Mouse (Mus musculus): ENCODE data around the gene Sec24a. TPM values are rescaled to one million over a fixed set of nuclear protein-coding genes. Genes with fewer than 3 reads are reported as not detected.
"Not testable (repeated sequence)": the region's sequence is repeated elsewhere in the genome, so short reads cannot be mapped to it uniquely, and the experiment has no call there.

Gene Sec24a
- total RNA-seq, 2 experiments from 2014 or later: 17.8 to 19.4 TPM

GRCm38 (mm10) chr11:51689343-51689742, 74.1 kb downstream of the Sec24a start:
- DNase-seq (ENCODE audit: low spot score in 2 of 2): no peak

- peak; percentile 100 for DNase-seq (ENCODE audit: low spot score in 2 of 2)
These were observed 74.8 kb downstream of the Sec24a start, which contains the start of gene 0610009B22Rik for GRCm38 (mm10) chr11:51688330-51689328. TSS of gene 0610009B22Rik (minus strand) at chr11:51688874.

- DNase-seq (ENCODE audit: low spot score in 2 of 2): no peak
These were observed 81.5 kb downstream of the Sec24a start for GRCm38 (mm10) chr11:51681976-51682374.

- peak; percentile 76 to 91 for DNase-seq (ENCODE audit: low spot score in 2 of 2)
These were observed 82.0 kb downstream of the Sec24a start for GRCm38 (mm10) chr11:51681324-51681975.

GRCm38 (mm10) chr11:51679466-51679865, 84.0 kb downstream of the Sec24a start:
- DNase-seq (ENCODE audit: low spot score in 2 of 2): no peak

GRCm38 (mm10) chr11:51677737-51678418, 85.6 kb downstream of the Sec24a start:
- no peak for DNase-seq (ENCODE audit: low spot score in 2 of 2)

- no peak for DNase-seq (ENCODE audit: low spot score in 2 of 2)
These were observed 88.0 kb downstream of the Sec24a start for GRCm38 (mm10) chr11:51675386-51675785.

GRCm38 (mm10) chr11:51673291-51673690, 90.1 kb downstream of the Sec24a start:
- no peak for DNase-seq (ENCODE audit: low spot score in 2 of 2)

- DNase-seq (ENCODE audit: low spot score in 2 of 2): no peak
These were observed 92.1 kb downstream of the Sec24a start for GRCm38 (mm10) chr11:51671376-51671775.

- DNase-seq (ENCODE audit: low spot score in 2 of 2): no peak
These were observed 92.6 kb downstream of the Sec24a start for GRCm38 (mm10) chr11:51670846-51671245.

GRCm38 (mm10) chr11:51664747-51665146, 98.7 kb downstream of the Sec24a start:
- DNase-seq (ENCODE audit: low spot score in 2 of 2): not testable (repeated sequence)

GRCm38 (mm10) chr11:51662632-51663031, 100.8 kb downstream of the Sec24a start:
- DNase-seq (ENCODE audit: low spot score in 2 of 2): no peak

- DNase-seq (ENCODE audit: low spot score in 2 of 2): no peak
These were observed 101.5 kb downstream of the Sec24a start for GRCm38 (mm10) chr11:51661867-51662365.

GRCm38 (mm10) chr11:51658705-51659104, 104.7 kb downstream of the Sec24a start:
- DNase-seq (ENCODE audit: low spot score in 2 of 2): no peak

GRCm38 (mm10) chr11:51658291-51658690, 105.1 kb downstream of the Sec24a start:
- DNase-seq (ENCODE audit: low spot score in 2 of 2): no peak

GRCm38 (mm10) chr11:51656798-51657521, 106.5 kb downstream of the Sec24a start:
- DNase-seq (ENCODE audit: low spot score in 2 of 2): no peak

- DNase-seq (ENCODE audit: low spot score in 2 of 2): no peak
These were observed 108.5 kb downstream of the Sec24a start for GRCm38 (mm10) chr11:51654891-51655290.

GRCm38 (mm10) chr11:51653736-51654135, 109.7 kb downstream of the Sec24a start:
- DNase-seq (ENCODE audit: low spot score in 2 of 2): no peak

GRCm38 (mm10) chr11:51652889-51653418, 110.5 kb downstream of the Sec24a start:
- DNase-seq (ENCODE audit: low spot score in 2 of 2): no peak

All from layer of hippocampus, adult 18-20 months (tissue).